Mouse (Mus musculus) MEL (cell line): ENCODE measurements around the gene Lhb.

ENCODE experiments used
- BHLHE40 ChIP-seq: IDR thresholded peaks from 2 replicates; pipeline ENCODE4 v1.6.1; 2012; ENCODE audit warnings: low read depth, mild to moderate bottlenecking, inconsistent platforms, low read length, improper control_type of control experiment, borderline replicate concordance
- CHD2 ChIP-seq: IDR thresholded peaks from 2 replicates; pipeline ENCODE4 v1.6.1; 2011; ENCODE audit warnings: low read length, improper control_type of control experiment
- CTCF ChIP-seq, 3 experiments: IDR thresholded peaks in 2 of 3; conservative IDR thresholded peaks in 1 of 3; 2 replicates each; pipeline ENCODE4 v1.5.1; 2011 to 2012; ENCODE audit warnings: low read length in 3 of 3, low read depth in 2 of 3, mild to moderate bottlenecking in 2 of 3, improper control_type of control experiment in 1 of 3, inconsistent platforms in 1 of 3, mixed read lengths in 1 of 3, moderate library complexity in 1 of 3; ENCODE audit not compliant: control insufficient read depth in 1 of 3, insufficient read depth in 1 of 3, poor library complexity in 1 of 3, severe bottlenecking in 1 of 3
- E2F4 ChIP-seq: IDR thresholded peaks from 2 replicates; pipeline ENCODE4 v1.6.1; 2011; ENCODE audit warnings: low read depth, low read length, improper control_type of control experiment, borderline replicate concordance
- MXI1 ChIP-seq: IDR thresholded peaks from 2 replicates; pipeline ENCODE4 v1.6.1; 2011; ENCODE audit warnings: mild to moderate bottlenecking, low read depth, low read length, improper control_type of control experiment
- POLR2A ChIP-seq, 2 experiments: IDR thresholded peaks; 2 replicates each; pipeline ENCODE4 v1.6.1; 2011 to 2012; ENCODE audit warnings: low read length in 2 of 2, mild to moderate bottlenecking in 2 of 2, control low read depth in 1 of 2, improper control_type of control experiment in 1 of 2, low read depth in 1 of 2, moderate library complexity in 1 of 2; ENCODE audit not compliant: control insufficient read depth in 1 of 2, insufficient read depth in 1 of 2, poor library complexity in 1 of 2
- RAD21 ChIP-seq: IDR thresholded peaks from 2 replicates; pipeline ENCODE4 v1.6.1; 2011; ENCODE audit warnings: mild to moderate bottlenecking, low read depth, low read length, improper control_type of control experiment
- TAL1 ChIP-seq: IDR thresholded peaks from 2 replicates; pipeline ENCODE4 v1.6.1; 2012; ENCODE audit warnings: mild to moderate bottlenecking, inconsistent platforms, low read length, moderate library complexity, mixed read lengths
- USF2 ChIP-seq, 2 experiments: IDR thresholded peaks; 2 replicates each; pipeline ENCODE4 v1.6.1; 2011 to 2012; ENCODE audit warnings: improper control_type of control experiment in 2 of 2, low read length in 2 of 2, borderline replicate concordance in 1 of 2, inconsistent platforms in 1 of 2, low read depth in 1 of 2, mild to moderate bottlenecking in 1 of 2; ENCODE audit not compliant: insufficient read depth in 1 of 2
- ZNF384 ChIP-seq: IDR thresholded peaks from 2 replicates; pipeline ENCODE4 v1.6.1; 2012; ENCODE audit warnings: low read depth, mild to moderate bottlenecking, inconsistent platforms, low read length, improper control_type of control experiment

GRCm38 (mm10) chr7:45413113-45413863 is 7.3 kb upstream of the Lhb start, which contains the start of gene Ntf5:
- TF ChIP-seq POLR2A (IDR thresholded peaks at IDR 0.05; ENCODE audit: control insufficient read depth in 1 of 2, insufficient read depth in 1 of 2, low read depth in 1 of 2, low read length in 2 of 2, poor library complexity in 1 of 2) (no peak; a peak in 1 of 4 replicates), BHLHE40 (no peak), CHD2 (no peak), ZNF384 (no peak), TAL1 (no peak), CTCF (IDR thresholded peaks at IDR 0.05 in 2 of 3, conservative IDR thresholded peaks at IDR 0.05 in 1 of 3; ENCODE audit: control insufficient read depth in 1 of 3, insufficient read depth in 1 of 3, low read depth in 2 of 3, low read length in 3 of 3, poor library complexity in 1 of 3, severe bottlenecking in 1 of 3) (no peak), RAD21 (no peak), E2F4 (no peak), MXI1 (no peak), USF2 (IDR thresholded peaks at IDR 0.05; ENCODE audit: borderline replicate concordance in 1 of 2, insufficient read depth in 1 of 2, low read depth in 1 of 2, low read length in 2 of 2) (no peak)
